Mouse (Mus musculus) limb, embryonic 10.5 days (tissue): Measurements from ENCODE around the gene Gm47985. TPM values are rescaled to one million over a fixed set of nuclear protein-coding genes. Genes with fewer than 3 reads are reported as not detected.
"Not testable (repeated sequence)": the region's sequence is repeated elsewhere in the genome, so short reads cannot be mapped to it uniquely, and the experiment has no call there.

Source experiments
- DNase-seq: peaks from one replicate; pipeline ENCODE4 v3.0.0-alpha.2; 2017; ENCODE audit warnings: low spot score
- H3K27ac ChIP-seq: fragments of 300-500 bp; sonication (generic); 2 replicates; pipeline ENCODE4 v1.5.1; 2016; ENCODE audit warnings: mild to moderate bottlenecking
- H3K27me3 ChIP-seq: fragments of 300-500 bp; sonication (generic); 2 replicates; pipeline ENCODE4 v1.6.1; 2016; ENCODE audit warnings: low read depth, mild to moderate bottlenecking; ENCODE audit not compliant: poor library complexity, severe bottlenecking
- H3K36me3 ChIP-seq: fragments of 300-500 bp; sonication (generic); 2 replicates; pipeline ENCODE4 v1.6.1; 2016; ENCODE audit warnings: mild to moderate bottlenecking, moderate library complexity
- H3K4me1 ChIP-seq: fragments of 300-500 bp; sonication (generic); 2 replicates; pipeline ENCODE4 v1.6.1; 2016
- H3K4me3 ChIP-seq: fragments of 300-500 bp; sonication (generic); 2 replicates; pipeline ENCODE4 v1.5.1; 2016; ENCODE audit warnings: mild to moderate bottlenecking, moderate library complexity
- H3K9me3 ChIP-seq: fragments of 300-500 bp; sonication (generic); replicated peaks from 2 replicates; pipeline ENCODE4 v1.6.1; 2016; ENCODE audit warnings: mild to moderate bottlenecking
- WGBS: fragments of 180-500 bp; shearing (Covaris S2); methylation state at CpG from one replicate; pipeline ENCODE4 v1.1.7; 2016; 5-methylcytosine and 5-hydroxymethylcytosine counted together
- polyA plus RNA-seq: library from polyadenylated mRNA; unstranded; fragments of >200 nt; fragmentation: Nextera tagmentation; extraction: Ambion mirVana; gene quantifications from 2 replicates; pipeline ENCODE4 v1.2.1, GENCODE M21; 2016

Gm47985 gene
- polyA plus RNA-seq, 1 experiment from 2014 or later: 0.44 TPM

- DNase-seq: no peak
- Histone ChIP-seq H3K27ac (no peak overlapping the region), H3K4me3 (no peak overlapping the region), H3K4me1 (peaks cover 20% of the 10 kb centered on the region), H3K27me3 (no peaks in the 10 kb centered on the region), H3K9me3 (no peaks in the 10 kb centered on the region), H3K36me3 (no peaks in the 10 kb centered on the region)
- WGBS: 46% methylated on average over 9 of the region's 9 CpGs
Measured at GRCm38 (mm10) chr1:151157963-151158856, 24.1 kb upstream of the Gm47985 start.

DNA sequence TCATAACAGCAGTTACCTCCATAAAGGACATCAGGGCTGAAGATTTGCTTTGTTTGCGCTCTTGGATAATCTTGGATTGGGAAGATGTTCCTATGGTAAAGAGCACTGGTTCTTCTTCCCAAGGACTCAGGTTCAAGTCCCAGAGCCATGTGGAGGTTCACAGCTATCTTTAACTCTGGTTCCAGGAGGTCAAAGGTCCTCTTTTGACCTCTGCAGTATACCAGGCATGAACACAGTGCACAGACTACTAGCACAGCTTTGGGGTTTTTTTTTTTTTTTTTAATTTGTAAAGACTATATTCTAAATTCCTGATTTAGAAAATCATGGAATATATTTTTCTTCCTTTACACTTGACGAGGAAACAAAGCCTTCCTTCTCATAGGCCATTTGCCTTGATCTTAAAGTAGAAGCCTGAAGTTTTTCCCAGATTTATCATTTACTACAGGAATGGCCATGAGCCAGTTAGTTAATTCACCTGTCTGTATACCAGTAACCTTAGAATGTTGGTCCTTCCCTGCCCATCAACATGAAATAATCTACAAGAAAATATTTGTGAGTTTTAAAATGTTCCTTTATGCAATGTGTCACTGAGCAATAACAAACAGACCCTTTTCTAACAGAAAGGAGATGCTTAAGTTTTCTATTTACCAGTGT lies 23.4 kb upstream of the Gm47985 start:
- 78% methylated on average over 2 of the region's 2 CpGs for WGBS
- Histone ChIP-seq H3K4me1 (peaks cover 20% of the 10 kb centered on the region), H3K4me3 (no peak overlapping the region), H3K27me3 (no peaks in the 10 kb centered on the region), H3K9me3 (no peaks in the 10 kb centered on the region), H3K27ac (no peak overlapping the region), H3K36me3 (no peaks in the 10 kb centered on the region)
- no peak for DNase-seq

DNA sequence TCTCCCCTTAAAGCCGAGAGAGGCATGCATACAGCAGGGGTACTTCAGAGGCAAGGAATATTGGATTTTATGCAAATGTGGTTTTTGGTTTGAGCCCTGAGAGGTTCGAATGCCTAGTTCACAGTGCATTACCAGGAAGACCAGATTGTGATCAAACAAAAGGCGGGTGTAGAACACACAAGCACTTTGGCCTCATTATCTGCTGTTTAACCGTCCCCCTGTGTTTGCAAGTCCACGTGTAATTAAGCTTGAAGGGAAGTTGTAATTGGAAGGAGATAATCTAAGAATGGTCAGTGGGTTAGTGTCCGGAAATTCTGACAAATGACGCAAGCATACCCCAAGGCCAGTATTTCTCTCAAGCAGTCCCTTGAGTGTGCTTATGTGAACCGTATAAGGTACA lies 16.3 kb upstream of the Gm47985 start:
- H3K4me3 ChIP-seq: no peak overlapping the region
- H3K9me3 ChIP-seq: no peaks in the 10 kb centered on the region
- no peaks in the 10 kb centered on the region for H3K27me3 ChIP-seq
- H3K27ac ChIP-seq: 0 out of 2 replicates have a peak overlapping the region, but pooled peaks have one; percentile 14
- no peaks in the 10 kb centered on the region for H3K36me3 ChIP-seq
- peaks cover 24% of the 10 kb centered on the region for H3K4me1 ChIP-seq
- no peak for DNase-seq
- 43% methylated on average over 8 of the region's 8 CpGs for WGBS

GRCm38 (mm10) chr1:151167297-151168047 lies 14.9 kb upstream of the Gm47985 start:
- Histone ChIP-seq H3K27ac (peak overlapping the region; percentile 71), H3K9me3 (no peaks in the 10 kb centered on the region), H3K4me1 (peaks cover 24% of the 10 kb centered on the region), H3K27me3 (no peaks in the 10 kb centered on the region), H3K36me3 (no peaks in the 10 kb centered on the region), H3K4me3 (no peak overlapping the region)
- DNase-seq: no peak
- WGBS: 25% methylated on average over 12 of the region's 12 CpGs

DNA sequence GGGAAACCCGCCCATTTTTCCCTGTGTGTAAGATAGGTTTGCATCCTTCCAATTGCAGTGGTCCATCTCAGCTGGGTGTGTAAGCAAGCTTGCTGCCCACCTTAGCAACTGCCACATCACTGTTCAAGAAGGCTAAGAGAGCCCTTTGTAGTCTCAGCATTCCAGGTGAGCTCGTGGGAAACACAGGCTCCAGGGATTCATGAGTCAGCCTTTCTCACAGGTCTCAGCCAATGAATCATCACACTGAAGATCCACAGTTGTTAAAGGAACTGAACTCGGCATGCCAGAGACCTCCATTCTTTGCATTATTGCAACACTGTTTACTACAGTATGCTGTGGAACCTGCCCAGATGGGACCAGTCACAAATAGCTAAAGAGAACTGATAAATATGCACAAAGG lies 13.7 kb upstream of the Gm47985 start:
- Histone ChIP-seq H3K4me3 (no peak overlapping the region), H3K4me1 (peaks cover 24% of the 10 kb centered on the region), H3K9me3 (no peaks in the 10 kb centered on the region), H3K27ac (no peak overlapping the region), H3K36me3 (no peaks in the 10 kb centered on the region), H3K27me3 (no peaks in the 10 kb centered on the region)
- DNase-seq: no peak
- 79% methylated on average over 3 of the region's 3 CpGs for WGBS

DNA sequence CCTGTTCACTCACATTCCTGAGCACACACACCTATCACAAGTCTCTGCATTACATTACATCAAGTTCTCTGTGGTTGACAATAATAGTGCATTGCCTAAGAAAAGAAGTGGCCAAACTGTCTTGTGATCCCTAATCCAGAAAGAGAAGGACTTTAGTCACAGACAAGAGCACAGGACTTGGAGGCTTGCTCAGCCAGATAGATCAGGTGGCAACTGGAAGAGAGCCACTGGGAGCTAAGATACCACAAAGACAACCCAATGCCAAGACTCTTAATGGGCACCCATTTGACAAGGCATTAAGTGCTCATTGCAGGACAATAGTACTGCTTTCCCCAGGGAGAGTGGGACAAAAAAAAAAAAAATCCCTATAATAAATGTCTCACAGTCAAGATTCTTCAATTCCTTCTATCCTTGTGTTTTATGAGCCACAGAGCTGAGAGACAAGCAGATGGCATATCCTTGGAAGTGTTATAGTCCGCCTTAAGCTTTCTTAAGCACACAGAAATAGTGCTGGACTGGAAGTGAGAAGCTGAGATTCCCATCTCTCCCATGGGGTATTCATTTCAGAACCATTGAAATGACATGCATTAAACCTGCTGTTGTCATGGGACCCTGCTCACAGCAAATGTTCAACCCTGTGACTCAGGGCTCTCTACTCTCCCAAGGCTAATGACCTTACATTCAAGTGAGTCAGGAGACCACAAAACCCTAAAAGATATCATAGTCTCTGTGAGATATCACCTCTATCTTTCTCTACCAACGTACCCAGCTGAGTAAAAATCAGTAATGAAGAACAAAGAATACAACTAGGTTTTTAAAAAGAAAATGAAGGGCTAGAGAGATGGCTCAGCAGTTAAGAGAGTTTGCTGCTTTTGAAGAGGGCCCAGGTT lies 10.5 kb upstream of the Gm47985 start:
- Histone ChIP-seq H3K36me3 (no peaks in the 10 kb centered on the region), H3K4me3 (no peak overlapping the region), H3K4me1 (peaks cover 13% of the 10 kb centered on the region), H3K27ac (no peak overlapping the region), H3K9me3 (no peaks in the 10 kb centered on the region), H3K27me3 (no peaks in the 10 kb centered on the region)
- WGBS: 92% methylated on average over 2 of the region's 2 CpGs
- no peak for DNase-seq

- Histone ChIP-seq H3K27me3 (no peaks in the 10 kb centered on the region), H3K4me3 (peak overlapping the region; percentile 43), H3K9me3 (no peaks in the 10 kb centered on the region), H3K27ac (peak overlapping the region; percentile 59; the same call in 1 of the 2 replicates), H3K36me3 (no peaks in the 10 kb centered on the region), H3K4me1 (peaks cover 16% of the 10 kb centered on the region)
- no peak for DNase-seq
- 12% methylated on average over 10 of the region's 10 CpGs for WGBS
Measured at GRCm38 (mm10) chr1:151177030-151177936, 5.1 kb upstream of the Gm47985 start.

GRCm38 (mm10) chr1:151177937-151178271 lies 4.4 kb upstream of the Gm47985 start:
- H3K27me3 ChIP-seq: no peaks in the 10 kb centered on the region
- peak overlapping the region; percentile 59; the same call in 1 of the 2 replicates for H3K27ac ChIP-seq
- H3K36me3 ChIP-seq: no peaks in the 10 kb centered on the region
- H3K4me3 ChIP-seq: peak overlapping the region; percentile 43
- peak; percentile 34 for DNase-seq
- no peaks in the 10 kb centered on the region for H3K9me3 ChIP-seq
- WGBS: 22% methylated on average over 4 of the region's 4 CpGs
- H3K4me1 ChIP-seq: peaks cover 16% of the 10 kb centered on the region

- Histone ChIP-seq H3K4me1 (peaks cover 16% of the 10 kb centered on the region), H3K4me3 (no peak overlapping the region), H3K36me3 (no peaks in the 10 kb centered on the region), H3K9me3 (no peaks in the 10 kb centered on the region), H3K27ac (no peak overlapping the region), H3K27me3 (no peaks in the 10 kb centered on the region)
- no peak for DNase-seq
- 44% methylated on average over 2 of the region's 2 CpGs for WGBS
Measured at GRCm38 (mm10) chr1:151178505-151179083, 3.7 kb upstream of the Gm47985 start.

- WGBS: 95% methylated on average over 2 of the region's 2 CpGs
- Histone ChIP-seq H3K27me3 (no peaks in the 10 kb centered on the region), H3K36me3 (no peaks in the 10 kb centered on the region), H3K27ac (no peak overlapping the region), H3K9me3 (no peaks in the 10 kb centered on the region), H3K4me1 (peaks cover 16% of the 10 kb centered on the region), H3K4me3 (no peak overlapping the region)
- no peak for DNase-seq
Measured at GRCm38 (mm10) chr1:151180167-151180566, 2.2 kb upstream of the Gm47985 start.

- not testable (repeated sequence) for H3K9me3 ChIP-seq, H3K4me1 ChIP-seq, H3K4me3 ChIP-seq, H3K36me3 ChIP-seq, H3K27me3 ChIP-seq, DNase-seq, H3K27ac ChIP-seq
- WGBS: 81% methylated on average over 3 of the region's 3 CpGs
Measured at GRCm38 (mm10) chr1:151186186-151186585, 3.8 kb downstream of the Gm47985 start.
